Mouse (Mus musculus) adrenal gland, postnatal 4 days (tissue): ENCODE measurements around the gene Prss50. TPM values are rescaled to one million over a fixed set of nuclear protein-coding genes. Genes with fewer than 3 reads are reported as not detected.

ENCODE experiments used
- DNase-seq, 2 experiments: peaks; one replicate each; pipeline ENCODE4 v3.0.0; 2021 to 2022; ENCODE audit warnings: low spot score in 2 of 2, mixed read lengths in 2 of 2
- total RNA-seq, 2 experiments: library from RNA; stranded (reverse); gene quantifications; 2 replicates each; pipeline ENCODE4 v1.2.3; 2021

Gene Prss50
- total RNA-seq, 2 experiments from 2014 or later, result 0.34 TPM; not detected in 1

- DNase-seq, result no peak
Observed at GRCm38 (mm10) chr9:110901204-110901603, 43.4 kb downstream of the Prss50 start.

- no peak for DNase-seq
Observed at GRCm38 (mm10) chr9:110902271-110902670, 44.5 kb downstream of the Prss50 start.

GRCm38 (mm10) chr9:110907201-110907837, 49.6 kb downstream of the Prss50 start:
- DNase-seq, result no peak

- DNase-seq, result no peak
Observed at GRCm38 (mm10) chr9:110907838-110908630, 50.3 kb downstream of the Prss50 start.

GRCm38 (mm10) chr9:110908631-110909016, 50.9 kb downstream of the Prss50 start:
- DNase-seq, result no peak

- no peak for DNase-seq
Observed at GRCm38 (mm10) chr9:110909371-110909967, 51.7 kb downstream of the Prss50 start.

Other genes with a start within 250 kb of the Prss50 start
- 10 to 100 TPM; 16.0 to 17.9 TPM for gene Nradd, start 233.5 kb upstream of the Prss50 start, total RNA-seq
- gene Nbeal2, start 203.8 kb upstream of the Prss50 start, total RNA-seq, result 10 to 100 TPM in 1 of 2 experiments, 1 to 10 TPM in 1; 8.9 to 11.8 TPM
- 10 to 100 TPM; 65.9 to 74.9 TPM for gene Ccdc12, start 201.5 kb upstream of the Prss50 start, total RNA-seq
- gene Myl3, start 116.1 kb upstream of the Prss50 start, total RNA-seq, result 1 to 10 TPM; 2.9 to 9.8 TPM
- gene Pth1r, start 110.8 kb upstream of the Prss50 start, total RNA-seq, result 10 to 100 TPM; 18.0 to 37.9 TPM
- not detected for gene Prss42, start 59.8 kb upstream of the Prss50 start, total RNA-seq
- not detected for gene Prss44, start 44.0 kb upstream of the Prss50 start, total RNA-seq
- not detected for gene Prss43, start 31.3 kb upstream of the Prss50 start, total RNA-seq
- gene Prss45, start 23.4 kb upstream of the Prss50 start, total RNA-seq, result not detected
- not detected for gene Prss46, start 13.5 kb upstream of the Prss50 start, total RNA-seq
- 10 to 100 TPM; 22.0 to 22.5 TPM for gene Als2cl, start 21.9 kb downstream of the Prss50 start, total RNA-seq
- 1 to 10 TPM; 1.9 to 3.5 TPM for gene Tmie, start 22.1 kb downstream of the Prss50 start, total RNA-seq
- gene Fam240a, start 58.9 kb downstream of the Prss50 start, total RNA-seq, result not detected
- under 1 TPM in 1 of 2 experiments, not detected in 1; 0.17 TPM for gene Tdgf1, start 88.2 kb downstream of the Prss50 start, total RNA-seq
- 1 to 10 TPM; 3.8 to 3.9 TPM for gene Lrrc2, start 93.6 kb downstream of the Prss50 start, total RNA-seq
- 1 to 10 TPM; 2.1 to 7.6 TPM for gene Rtp3, start 132.6 kb downstream of the Prss50 start, total RNA-seq
- gene Ltf, start 161.3 kb downstream of the Prss50 start, total RNA-seq, result 10 to 100 TPM; 17.6 to 44.5 TPM
- 1 to 10 TPM; 4.3 to 4.8 TPM for gene Ccrl2, start 199.6 kb downstream of the Prss50 start, total RNA-seq